Mouse (Mus musculus) kidney, postnatal 0 days (tissue): ENCODE data around the gene Gpsm2. TPM values are rescaled to one million over a fixed set of nuclear protein-coding genes. Genes with fewer than 3 reads are reported as not detected.
"Not testable (repeated sequence)": the region's sequence is repeated elsewhere in the genome, so short reads cannot be mapped to it uniquely, and the experiment has no call there.

Experiments used
- ATAC-seq: fragments of 200-750 bp; cut with Nextera tagmentation; replicated peaks from 2 replicates; pipeline ENCODE4 v1.8.0; 2017; ENCODE audit warnings: low read depth, moderate number of reproducible peaks, moderate TSS enrichment, moderate library complexity; ENCODE audit not compliant: low FRiP score
- DNase-seq: peaks from one replicate; pipeline ENCODE4 v3.0.0-alpha.2; 2016; ENCODE audit warnings: low spot score
- H3K27ac ChIP-seq: fragments of 300-500 bp; sonication (generic); 2 replicates; pipeline ENCODE4 v1.5.1; 2014; ENCODE audit warnings: mild to moderate bottlenecking
- H3K27me3 ChIP-seq: fragments of 300-500 bp; sonication (generic); 2 replicates; pipeline ENCODE4 v1.6.1; 2014; ENCODE audit warnings: low read length, mixed read lengths; ENCODE audit not compliant: insufficient read depth
- H3K36me3 ChIP-seq: fragments of 300-500 bp; sonication (generic); 2 replicates; pipeline ENCODE4 v1.6.1; 2014; ENCODE audit warnings: low read length, mixed read lengths; ENCODE audit not compliant: insufficient read depth
- H3K4me1 ChIP-seq: fragments of 300-500 bp; sonication (generic); replicated peaks from 2 replicates; pipeline ENCODE4 v1.6.1; 2014; ENCODE audit warnings: antibody characterized with exemption, low read length, mixed read lengths; ENCODE audit not compliant: insufficient read depth
- H3K4me2 ChIP-seq: fragments of 300-500 bp; sonication (generic); 2 replicates; pipeline ENCODE4 v1.6.1; 2014; ENCODE audit warnings: mild to moderate bottlenecking, low read length, moderate library complexity, mixed read lengths
- H3K4me3 ChIP-seq: fragments of 300-500 bp; sonication (generic); replicated peaks from 2 replicates; pipeline ENCODE4 v1.5.1; 2014; ENCODE audit warnings: low read depth, low read length
- H3K9ac ChIP-seq: fragments of 300-500 bp; sonication (generic); 2 replicates; pipeline ENCODE4 v1.6.1; 2014; ENCODE audit warnings: low read depth, low read length
- H3K9me3 ChIP-seq: fragments of 300-500 bp; sonication (generic); replicated peaks from 2 replicates; pipeline ENCODE4 v1.6.1; 2016; ENCODE audit warnings: low read length, inconsistent platforms, mixed read lengths
- CTCF ChIP-seq: IDR thresholded peaks from 2 replicates; pipeline ENCODE4 v1.5.1; 2016; ENCODE audit warnings: antibody characterized with exemption, low read depth, mild to moderate bottlenecking, moderate library complexity
- WGBS: fragments of 180-500 bp; shearing (Covaris S2); extraction: QIAGEN DNeasy Blood & Tissue Kit; methylation state at CpG from one replicate; pipeline ENCODE4 v1.1.7; 2014; 5-methylcytosine and 5-hydroxymethylcytosine counted together
- polyA plus RNA-seq: library from polyadenylated mRNA; unstranded; fragments of >200 nt; fragmentation: Nextera tagmentation; extraction: Ambion mirVana; gene quantifications from 2 replicates; pipeline ENCODE4 v1.2.1, GENCODE M21; 2015

The Gpsm2 gene
- polyA plus RNA-seq, 1 experiment from 2014 or later, result 26.7 TPM

GRCm38 (mm10) chr3:108654566-108654965 is 67.5 kb downstream of the Gpsm2 start:
- peak overlapping the region; percentile 64 for H3K4me2 ChIP-seq
- DNase-seq, result no peak

GRCm38 (mm10) chr3:108653710-108654379 is 68.3 kb downstream of the Gpsm2 start, which contains the start of gene Clcc1:
TSS of gene Clcc1 (plus strand) at chr3:108653913.
- peak; percentile 94 for DNase-seq
- no peak for TF ChIP-seq CTCF
- H3K27ac ChIP-seq, result peak within 1 kb of the TSS; percentile 75

More at GRCm38 (mm10) chr3:108654566-108654965, 67.5 kb downstream of the Gpsm2 start:
- Histone ChIP-seq H3K27ac (0 out of 2 replicates have a peak overlapping the region, but pooled peaks have one; percentile 75), H3K4me3 (peak overlapping the region; percentile 70), H3K27me3 (no peaks in the 10 kb centered on the region), H3K4me1 (peaks cover 8% of the 10 kb centered on the region), H3K9me3 (no peaks in the 10 kb centered on the region), H3K9ac (peak overlapping the region; percentile 83), H3K36me3 (no peaks in the 10 kb centered on the region)
- no peak for ATAC-seq
- no peak for TF ChIP-seq CTCF
- 21% methylated on average over 14 of the region's 14 CpGs for WGBS

GRCm38 (mm10) chr3:108652866-108653642 is 69.1 kb downstream of the Gpsm2 start:
- H3K4me3 ChIP-seq, result peak overlapping the region; percentile 70
- TF ChIP-seq CTCF, result peak; percentile 59; the same call in 1 of the 2 replicates
- H3K4me2 ChIP-seq, result peak overlapping the region; percentile 64
- no peaks in the 10 kb centered on the region for H3K36me3 ChIP-seq
- peaks cover 8% of the 10 kb centered on the region for H3K4me1 ChIP-seq
- WGBS, result 18% methylated on average over 9 of the region's 9 CpGs
- DNase-seq (peak; percentile 36), ATAC-seq (no peak)
- no peaks in the 10 kb centered on the region for H3K9me3 ChIP-seq
- no peak overlapping the region for H3K27ac ChIP-seq
- no peaks in the 10 kb centered on the region for H3K27me3 ChIP-seq
- no peak overlapping the region for H3K9ac ChIP-seq

More at GRCm38 (mm10) chr3:108653710-108654379, 68.3 kb downstream of the Gpsm2 start, which contains the start of gene Clcc1:
- peak; percentile 98 for ATAC-seq
- Histone ChIP-seq H3K4me2 (peak within 1 kb of the TSS; percentile 64), H3K27me3 (no peaks in the 10 kb centered on the region), H3K9me3 (no peaks in the 10 kb centered on the region), H3K9ac (peak within 1 kb of the TSS; percentile 83), H3K4me3 (peak within 1 kb of the TSS; percentile 70), H3K4me1 (peaks cover 8% of the 10 kb centered on the region), H3K36me3 (no peaks in the 10 kb centered on the region)
- WGBS, result under 1% methylated on average over 57 of the region's 57 CpGs

- ATAC-seq, DNase-seq, H3K4me3 ChIP-seq, H3K9ac ChIP-seq, H3K9me3 ChIP-seq, H3K4me1 ChIP-seq, H3K27ac ChIP-seq, H3K4me2 ChIP-seq, H3K36me3 ChIP-seq, H3K27me3 ChIP-seq: not testable (repeated sequence)
- 39% methylated on average over 5 of the region's 5 CpGs for WGBS
These were observed 74.4 kb downstream of the Gpsm2 start for GRCm38 (mm10) chr3:108647681-108648080.

GRCm38 (mm10) chr3:108646036-108646435 is 76.1 kb downstream of the Gpsm2 start:
- no peaks in the 10 kb centered on the region for H3K36me3 ChIP-seq
- no peak overlapping the region for H3K4me2 ChIP-seq
- TF ChIP-seq CTCF, result no peak
- DNase-seq (no peak), ATAC-seq (no peak)
- no peak overlapping the region for H3K9ac ChIP-seq
- no peaks in the 10 kb centered on the region for H3K27me3 ChIP-seq
- H3K4me3 ChIP-seq, result no peak overlapping the region
- WGBS, result 72% methylated on average over 7 of the region's 7 CpGs
- H3K4me1 ChIP-seq, result no peaks in the 10 kb centered on the region
- no peak overlapping the region for H3K27ac ChIP-seq
- no peaks in the 10 kb centered on the region for H3K9me3 ChIP-seq

GRCm38 (mm10) chr3:108644856-108645255 is 77.3 kb downstream of the Gpsm2 start:
- Histone ChIP-seq H3K36me3 (no peaks in the 10 kb centered on the region), H3K27ac (no peak overlapping the region), H3K4me1 (no peaks in the 10 kb centered on the region), H3K9me3 (no peaks in the 10 kb centered on the region), H3K4me3 (no peak overlapping the region), H3K4me2 (no peak overlapping the region), H3K9ac (no peak overlapping the region), H3K27me3 (no peaks in the 10 kb centered on the region)
- TF ChIP-seq CTCF, result no peak
- DNase-seq (no peak), ATAC-seq (no peak)
- WGBS, result 87% methylated on average over 3 of the region's 3 CpGs
